Mouse (Mus musculus): ENCODE results near the gene Cct4.

DNA sequence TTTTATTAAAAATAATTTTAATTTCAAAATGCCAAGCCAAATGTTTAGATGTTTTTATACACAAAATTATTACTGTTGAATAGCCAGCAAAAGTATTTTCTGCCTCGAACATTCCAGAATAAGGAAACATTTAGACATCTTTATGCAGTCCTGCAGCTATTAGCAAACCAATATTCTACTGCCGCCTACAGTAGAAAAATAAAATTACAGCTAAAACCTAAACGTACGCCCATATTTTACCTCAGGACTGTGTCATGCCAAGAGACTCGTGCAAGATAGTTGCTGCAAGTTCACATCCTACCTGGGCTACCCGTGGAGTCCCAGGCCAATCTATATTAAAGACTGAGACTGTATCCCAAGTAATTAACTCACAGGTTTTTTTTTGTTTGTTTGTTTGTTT lies 20.8 kb upstream of the Cct4 start:
- TF ChIP-seq EP300 (IDR thresholded peaks at IDR 0.05; ENCODE audit: low read depth) (no peak), CTCF (IDR thresholded peaks at IDR 0.05; ENCODE audit: low read depth) (peak; percentile 70)

Measured in liver, postnatal 0 days (tissue).